Mouse (Mus musculus) layer of hippocampus, postnatal 36 days (tissue): ENCODE data around the gene Btbd2. TPM values are rescaled to one million over a fixed set of nuclear protein-coding genes. Genes with fewer than 3 reads are reported as not detected.

Experiments
- DNase-seq, 2 experiments: peaks; one replicate each; pipeline ENCODE4 v3.0.0; 2022
- total RNA-seq, 2 experiments: library from RNA; stranded (reverse); gene quantifications; 2 replicates each; pipeline ENCODE4 v1.2.3; 2021

The Btbd2 gene
- total RNA-seq, 2 experiments from 2014 or later = 102 to 106 TPM

GRCm38 (mm10) chr10:80687850-80688249 is 31.0 kb upstream of the Btbd2 start:
- DNase-seq = peak in 1 of 2 experiments; percentile 50

- DNase-seq = no peak
Observed at GRCm38 (mm10) chr10:80686617-80687016, 29.7 kb upstream of the Btbd2 start.

DNA sequence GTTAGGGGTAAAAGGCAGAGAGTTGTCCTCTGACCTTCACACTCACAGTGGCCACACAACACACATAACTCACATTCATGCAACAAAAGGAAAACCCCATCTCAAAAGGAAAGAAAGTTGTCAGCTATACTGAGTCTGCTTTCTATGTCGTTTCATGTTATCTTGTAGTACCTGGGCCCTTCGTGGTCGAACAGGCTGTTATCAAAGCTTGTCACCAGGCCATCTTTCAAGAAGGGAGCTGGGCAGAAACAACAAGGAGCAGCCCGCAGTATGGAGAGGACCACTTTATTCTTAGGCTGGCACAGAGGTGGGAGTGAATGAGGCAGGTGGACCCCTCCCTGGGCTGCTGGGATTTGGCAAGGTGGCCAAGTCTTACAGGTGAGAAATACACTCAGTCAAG is 28.1 kb upstream of the Btbd2 start:
- no peak for DNase-seq

- DNase-seq = no peak
Observed at GRCm38 (mm10) chr10:80684214-80684613, 27.3 kb upstream of the Btbd2 start.

GRCm38 (mm10) chr10:80683647-80684046 is 26.8 kb upstream of the Btbd2 start:
- DNase-seq = no peak

- DNase-seq = no peak
Observed at GRCm38 (mm10) chr10:80682003-80682402, 25.1 kb upstream of the Btbd2 start.

GRCm38 (mm10) chr10:80680260-80680696 is 23.4 kb upstream of the Btbd2 start:
- no peak for DNase-seq

DNA sequence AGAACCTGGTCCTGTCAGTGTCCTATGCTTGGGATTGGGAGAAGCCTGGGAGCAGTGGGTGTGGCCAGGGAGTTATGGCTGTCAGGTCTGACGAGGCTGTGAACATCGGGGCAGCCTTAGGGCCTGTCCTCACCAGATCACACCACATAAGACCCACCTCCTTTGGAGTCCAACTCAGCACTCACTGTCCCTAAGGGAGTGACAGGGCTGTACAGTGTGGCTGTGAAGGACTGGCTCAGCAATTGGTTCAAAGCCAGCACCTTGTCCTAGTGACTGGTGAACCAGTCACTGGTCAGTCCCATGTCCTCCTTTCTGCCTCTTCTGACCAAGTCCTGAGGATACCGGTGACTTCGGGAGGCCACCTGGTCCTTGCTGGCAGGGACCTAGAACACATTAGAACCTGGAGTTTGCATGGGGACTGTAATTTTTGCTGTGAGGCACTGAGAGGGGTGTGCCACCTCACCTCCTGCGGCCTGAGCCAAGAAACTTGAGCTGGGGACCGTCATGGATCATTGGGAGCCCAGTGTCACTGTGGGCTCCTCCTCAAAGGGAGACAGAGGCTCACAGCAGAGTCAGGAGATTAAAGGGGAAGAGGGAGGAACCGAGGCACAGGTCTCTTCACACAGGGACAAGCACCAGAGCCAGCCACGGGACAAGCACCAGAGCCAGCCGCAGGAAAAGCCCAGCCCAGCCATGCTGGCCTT is 22.8 kb upstream of the Btbd2 start:
- DNase-seq = no peak

- no peak for DNase-seq
Observed at GRCm38 (mm10) chr10:80678601-80679377, 21.9 kb upstream of the Btbd2 start.

GRCm38 (mm10) chr10:80677942-80678436 is 21.1 kb upstream of the Btbd2 start, which contains the start of gene Mknk2:
Gene Mknk2, minus strand, starts transcription at chr10:80678112.
- DNase-seq = peak; percentile 81 to 83

- no peak for DNase-seq
Observed at GRCm38 (mm10) chr10:80677128-80677875, 20.4 kb upstream of the Btbd2 start.

DNA sequence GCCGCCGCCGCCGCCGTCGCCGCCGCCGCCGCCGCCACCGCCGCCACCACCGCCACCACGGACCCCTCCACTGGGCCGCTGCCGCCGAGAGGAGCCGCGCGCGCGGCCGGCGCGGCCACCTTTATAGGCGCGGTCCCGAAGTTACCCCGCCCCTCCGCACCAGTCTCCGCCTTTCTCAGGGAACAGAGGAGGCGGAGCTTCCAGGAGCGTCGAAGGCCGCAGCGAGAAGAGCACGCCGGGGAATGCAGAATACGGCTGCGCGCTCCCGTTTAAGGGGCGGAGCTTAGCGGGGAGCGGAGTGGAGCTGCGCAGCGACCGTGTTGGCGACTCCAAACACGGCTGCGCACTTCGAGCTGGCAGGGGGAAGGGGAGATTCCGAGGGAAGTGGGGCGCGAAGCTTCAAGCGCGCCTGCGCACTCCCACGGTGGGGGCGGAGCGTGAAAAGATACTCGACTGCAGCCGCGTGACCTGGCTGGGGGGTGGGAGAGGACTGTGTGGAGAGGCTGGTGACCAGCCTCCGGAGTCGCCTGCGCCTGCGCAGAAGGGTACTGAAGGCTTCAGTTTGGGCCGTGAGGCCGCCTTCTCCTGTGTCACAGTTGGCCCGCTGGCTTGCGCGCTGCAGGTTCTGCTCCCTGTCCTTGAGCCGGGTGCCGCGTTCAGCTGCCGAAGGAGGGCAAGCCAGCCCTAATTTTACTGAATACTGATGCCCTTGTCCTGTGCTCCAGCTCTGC is 19.5 kb upstream of the Btbd2 start:
- peak; percentile 99 for DNase-seq

DNA sequence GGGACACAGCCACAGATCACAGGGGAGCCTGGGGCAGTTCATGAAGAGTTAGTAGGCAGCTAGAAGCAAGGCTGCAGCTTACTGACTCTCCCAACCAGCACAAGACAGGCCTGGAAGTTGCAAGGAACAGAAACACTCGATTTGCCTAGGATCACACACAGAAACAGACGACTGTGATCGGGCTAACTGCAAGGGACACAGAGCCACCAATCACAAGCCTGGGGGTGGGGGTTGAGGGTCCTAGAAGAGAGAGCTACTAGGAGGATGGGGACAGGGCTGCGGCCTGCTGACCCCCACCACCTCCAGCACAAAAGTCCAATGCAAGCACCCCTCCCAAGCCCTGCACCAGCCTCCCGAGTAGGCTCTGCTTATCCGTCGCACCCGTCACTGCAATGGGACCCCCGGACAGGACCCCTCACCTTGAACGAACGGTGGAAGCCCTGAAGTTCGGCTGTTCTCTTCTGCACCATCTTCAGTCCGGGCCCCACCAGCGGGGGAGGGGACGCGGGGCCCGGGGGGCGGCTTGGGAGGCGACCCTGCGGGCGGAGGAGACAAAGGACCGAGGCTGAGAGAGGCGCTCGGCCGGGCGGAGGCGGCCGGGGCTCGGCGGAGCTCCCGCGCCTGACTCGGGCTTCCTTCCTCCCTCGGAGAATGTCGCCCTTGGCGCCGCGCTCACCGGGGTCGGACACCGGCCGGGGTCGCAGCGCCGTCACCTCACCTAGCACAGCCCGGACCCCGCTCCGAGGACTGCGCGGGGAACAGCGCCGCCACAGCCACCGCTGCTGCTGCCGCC is 18.7 kb upstream of the Btbd2 start:
- DNase-seq = peak in 1 of 2 experiments; percentile 48

GRCm38 (mm10) chr10:80674851-80675404 is 18.1 kb upstream of the Btbd2 start:
- DNase-seq = no peak

GRCm38 (mm10) chr10:80674161-80674711 is 17.4 kb upstream of the Btbd2 start:
- DNase-seq = no peak

DNA sequence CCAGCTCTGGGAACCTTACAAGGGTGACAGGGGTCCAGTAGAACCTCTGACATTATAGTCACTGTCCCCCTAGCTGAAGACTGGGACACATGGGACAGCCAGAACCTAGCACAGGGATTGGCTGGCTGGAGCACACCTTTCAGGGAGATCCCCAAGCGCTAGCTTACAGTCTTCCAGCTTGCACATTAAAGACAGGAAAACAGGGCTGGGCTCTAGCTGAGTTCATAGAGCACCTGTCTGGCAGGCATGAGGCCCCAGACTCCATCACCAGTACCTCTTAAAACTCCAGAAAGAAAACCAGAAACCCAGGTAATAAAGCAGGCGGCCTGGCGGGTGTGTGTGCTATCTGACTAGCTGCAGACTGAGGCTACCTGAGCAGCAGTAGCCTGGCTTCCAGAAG is 16.8 kb upstream of the Btbd2 start:
- no peak for DNase-seq

DNA sequence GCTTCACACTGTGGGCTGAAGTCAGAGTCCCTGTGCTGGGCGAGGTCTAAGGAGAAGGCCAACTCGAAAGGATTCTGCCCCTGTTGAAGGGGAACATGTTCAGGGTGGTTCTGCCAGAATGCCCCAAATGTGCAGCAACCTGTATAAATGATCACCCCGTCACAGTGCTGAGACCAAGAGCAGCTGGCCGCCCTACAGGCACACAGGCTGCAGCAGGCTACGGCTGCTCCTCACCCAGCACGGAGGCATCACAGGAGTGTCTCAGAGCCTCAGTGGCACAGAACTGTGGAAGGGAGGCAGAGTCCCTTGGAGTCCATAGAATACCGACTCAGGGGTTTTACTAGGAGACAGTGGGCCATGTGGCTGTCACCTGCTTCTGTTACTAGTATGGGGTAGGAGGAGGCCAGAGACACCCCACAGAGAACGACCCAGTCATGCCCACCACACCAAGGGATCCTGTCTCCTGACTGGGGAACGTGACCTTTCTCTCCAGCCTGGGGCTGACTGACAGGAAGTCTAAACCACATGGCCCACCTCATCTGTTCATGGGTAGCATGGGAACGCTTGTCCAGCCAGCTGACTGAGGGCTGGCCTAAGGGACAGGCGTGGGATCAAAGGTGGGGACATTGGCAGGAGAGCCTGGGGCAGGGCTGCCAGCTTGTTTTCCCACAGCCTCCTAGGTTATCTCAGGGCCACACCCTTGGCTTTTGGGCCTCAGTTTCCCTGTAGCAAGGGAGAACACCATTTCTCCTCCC is 15.2 kb upstream of the Btbd2 start:
- no peak for DNase-seq

DNA sequence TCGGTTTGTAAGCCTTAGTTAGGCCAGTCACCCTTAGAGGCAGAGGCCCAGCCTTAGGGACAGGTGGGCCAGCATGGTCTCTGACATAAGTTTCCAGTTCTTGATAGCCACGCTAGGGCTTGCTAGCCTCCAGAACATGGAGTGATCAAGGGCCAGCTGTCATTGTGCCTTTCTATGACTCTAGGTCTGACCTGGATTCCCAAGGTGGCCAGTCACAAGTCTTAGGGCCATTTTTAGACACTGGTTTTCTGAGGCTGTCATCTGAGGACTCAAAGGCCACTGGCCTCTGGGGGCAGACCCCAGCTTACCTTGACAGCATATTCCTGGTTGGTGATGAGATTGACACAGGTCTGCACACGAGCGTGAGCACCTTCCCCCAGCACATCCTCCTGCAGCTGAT is 14.4 kb upstream of the Btbd2 start:
- no peak for DNase-seq

DNA sequence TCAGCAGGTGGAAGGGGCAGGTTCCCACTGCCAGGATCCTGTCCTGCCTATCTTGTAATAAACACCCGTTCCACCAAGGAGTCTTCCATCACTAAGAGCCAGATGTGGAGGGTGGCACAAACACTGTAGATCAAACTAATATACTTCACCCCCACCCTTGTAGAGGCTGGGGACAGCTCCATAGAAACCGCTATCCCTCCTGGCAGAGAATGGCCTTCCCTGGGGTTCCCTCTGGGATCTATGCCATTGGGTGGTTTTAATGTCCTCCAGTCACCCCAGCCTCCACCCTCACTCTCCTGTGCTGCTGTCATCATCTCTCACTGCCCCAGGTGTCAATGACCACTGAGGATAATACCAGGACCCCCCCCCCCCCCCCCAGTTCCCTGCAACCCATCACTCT is 13.7 kb upstream of the Btbd2 start:
- DNase-seq = no peak
